Mouse (Mus musculus): ENCODE measurements at regions not wholly inside any gene's neighbourhood (a gene's known extent, or its start where the extent isn't known, plus 50 kb on each side); places are given as distances from the start of the nearest gene placed in this dataset.

DNA sequence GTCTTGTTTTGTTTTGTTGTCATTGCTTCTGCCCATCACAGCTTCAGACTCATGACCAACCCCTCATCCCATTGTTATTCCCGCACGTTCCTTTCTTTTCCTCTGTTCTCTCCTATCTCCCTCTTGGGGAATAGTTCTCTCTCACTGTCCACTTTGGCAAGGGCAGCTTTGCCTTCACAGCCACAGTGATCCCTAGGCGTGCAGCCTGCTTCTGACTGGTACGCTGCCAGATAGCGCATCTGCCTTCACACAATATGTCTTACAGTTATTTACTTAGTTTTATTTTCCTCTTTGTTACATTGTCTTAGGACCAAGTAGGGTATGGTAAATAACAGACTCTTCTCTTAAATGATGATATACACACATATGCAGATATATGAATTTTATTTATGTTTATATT, 122.9 kb downstream of the Sem1 start:
- H3K27me3 ChIP-seq: no peaks in the 10 kb centered on the region
- H3K4me1 ChIP-seq (replicated peaks): peaks cover 6% of the 10 kb centered on the region
- ATAC-seq (ENCODE audit: low FRiP score): no peak
- 73% methylated on average over 5 of the region's 5 CpGs for WGBS
- no peak overlapping the region for H3K27ac ChIP-seq
- no peaks in the 10 kb centered on the region for H3K9me3 ChIP-seq
- H3K4me3 ChIP-seq: no peak overlapping the region
- no peak overlapping the region for H3K9ac ChIP-seq
- no peaks in the 10 kb centered on the region for H3K36me3 ChIP-seq
- H3K4me2 ChIP-seq: no peak overlapping the region

- H3K4me2 ChIP-seq: no peak overlapping the region
- no peak for ATAC-seq (ENCODE audit: low FRiP score)
These were observed 124.1 kb downstream of the Sem1 start for GRCm38 (mm10) chr6:6454396-6454795.

GRCm38 (mm10) chr6:6434855-6435254, 143.6 kb downstream of the Sem1 start:
- no peaks in the 10 kb centered on the region for H3K36me3 ChIP-seq
- H3K27ac ChIP-seq: no peak overlapping the region
- WGBS: 77% methylated on average over 3 of the region's 3 CpGs
- no peak for ATAC-seq (ENCODE audit: low FRiP score)
- no peak overlapping the region for H3K4me3 ChIP-seq
- no peaks in the 10 kb centered on the region for H3K4me1 ChIP-seq (replicated peaks)
- H3K9me3 ChIP-seq: no peaks in the 10 kb centered on the region
- H3K9ac ChIP-seq: no peak overlapping the region
- no peaks in the 10 kb centered on the region for H3K27me3 ChIP-seq
- H3K4me2 ChIP-seq: no peak overlapping the region

More at GRCm38 (mm10) chr6:6454396-6454795, 124.1 kb downstream of the Sem1 start:
- H3K4me3 ChIP-seq: no peak overlapping the region
- H3K4me1 ChIP-seq (replicated peaks): no peaks in the 10 kb centered on the region; the same call in 1 of the 2 replicates
- no peaks in the 10 kb centered on the region for H3K36me3 ChIP-seq
- no peaks in the 10 kb centered on the region for H3K27me3 ChIP-seq
- no peaks in the 10 kb centered on the region for H3K9me3 ChIP-seq
- no peak overlapping the region for H3K9ac ChIP-seq
- WGBS: 36% methylated on average over 2 of the region's 2 CpGs
- H3K27ac ChIP-seq: no peak overlapping the region

DNA sequence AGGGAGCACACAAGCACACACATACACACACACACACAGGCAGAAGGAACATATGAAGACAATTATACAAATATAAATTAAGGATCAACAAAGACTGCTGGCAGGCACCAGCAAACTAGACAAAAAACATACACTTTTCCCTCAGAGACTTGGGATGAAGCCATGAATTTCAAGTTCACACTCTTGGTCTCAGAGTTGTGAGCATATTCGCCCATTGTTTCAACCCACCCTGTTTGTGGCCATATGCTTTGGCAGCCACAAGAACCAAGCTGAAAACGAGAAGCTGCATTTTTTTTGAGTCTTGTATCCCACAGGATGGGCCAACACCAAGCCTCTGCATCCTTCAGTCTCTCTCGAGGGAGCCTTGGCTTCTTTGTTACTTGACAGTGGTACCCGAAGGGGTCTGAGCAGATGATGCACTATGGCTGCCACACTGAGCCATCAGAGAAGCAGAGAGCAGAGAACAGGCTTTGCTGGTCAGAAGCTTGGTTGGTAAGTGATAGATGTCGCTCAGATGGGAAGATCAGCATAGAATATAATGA, 144.1 kb downstream of the Sem1 start:
- no peak for ATAC-seq (ENCODE audit: low FRiP score)
- Histone ChIP-seq H3K9ac (no peak overlapping the region), H3K9me3 (no peaks in the 10 kb centered on the region), H3K4me2 (no peak overlapping the region), H3K4me1 (replicated peaks) (no peaks in the 10 kb centered on the region), H3K27me3 (no peaks in the 10 kb centered on the region), H3K27ac (no peak overlapping the region), H3K36me3 (no peaks in the 10 kb centered on the region), H3K4me3 (no peak overlapping the region)
- 78% methylated on average over 5 of the region's 5 CpGs for WGBS

GRCm38 (mm10) chr6:6433179-6433578, 145.3 kb downstream of the Sem1 start:
- Histone ChIP-seq H3K27ac (no peak overlapping the region), H3K4me3 (no peak overlapping the region), H3K27me3 (no peaks in the 10 kb centered on the region), H3K4me1 (replicated peaks) (no peaks in the 10 kb centered on the region), H3K9ac (no peak overlapping the region), H3K4me2 (no peak overlapping the region), H3K36me3 (no peaks in the 10 kb centered on the region), H3K9me3 (no peaks in the 10 kb centered on the region)
- WGBS: 87% methylated on average over 6 of the region's 6 CpGs
- ATAC-seq (ENCODE audit: low FRiP score): no peak

DNA sequence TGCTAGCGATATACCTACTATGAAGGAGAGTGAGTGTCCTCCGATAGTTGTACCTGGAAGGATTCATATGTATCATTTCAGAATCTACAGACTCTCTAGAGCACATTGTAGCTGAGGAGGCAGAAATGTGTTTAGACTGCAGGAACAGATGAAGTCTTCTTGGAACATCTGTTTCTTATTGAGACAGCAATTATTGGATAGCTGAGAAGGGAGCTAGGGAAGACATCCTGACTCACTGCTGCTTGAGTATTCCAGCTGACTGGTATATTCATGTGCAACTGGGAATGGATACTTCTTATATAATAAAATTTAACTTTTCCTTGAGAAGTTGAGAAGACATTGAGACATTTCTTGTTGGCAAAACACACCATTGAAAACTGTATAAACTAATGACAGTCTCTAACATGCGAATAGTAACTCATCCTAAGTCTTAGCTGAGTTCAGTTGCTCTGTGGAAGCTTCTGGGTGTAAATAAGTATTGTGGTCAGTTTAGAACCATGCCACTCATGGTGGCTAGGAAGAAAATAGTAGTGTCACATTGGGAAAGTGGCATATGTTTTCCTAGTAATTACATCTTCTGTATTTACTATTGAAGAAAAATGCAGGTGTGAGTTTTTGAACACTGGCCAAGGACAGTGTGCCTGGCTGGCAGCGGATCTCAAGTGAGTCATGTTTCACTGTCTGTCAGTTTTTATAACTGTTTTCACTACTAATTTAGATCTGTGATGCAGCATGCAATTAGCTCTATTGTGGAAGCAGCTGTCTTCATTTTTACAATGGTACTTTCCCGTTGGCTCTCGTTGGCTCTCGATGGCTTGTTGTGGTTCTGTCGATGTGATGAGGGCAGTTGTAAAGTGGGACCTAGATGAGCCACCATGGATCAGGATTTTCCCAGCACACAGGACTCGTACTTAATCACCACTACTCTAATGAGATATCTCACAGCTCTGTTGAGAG, 163.5 kb downstream of the Sem1 start:
- Histone ChIP-seq H3K27me3 (no peaks in the 10 kb centered on the region), H3K4me2 (no peak overlapping the region), H3K9me3 (no peaks in the 10 kb centered on the region), H3K36me3 (no peaks in the 10 kb centered on the region), H3K9ac (no peak overlapping the region), H3K27ac (no peak overlapping the region), H3K4me1 (replicated peaks) (no peaks in the 10 kb centered on the region), H3K4me3 (no peak overlapping the region)
- 74% methylated on average over 9 of the region's 9 CpGs for WGBS
- ATAC-seq (ENCODE audit: low FRiP score): no peak

GRCm38 (mm10) chr6:6397997-6398396, 180.5 kb downstream of the Sem1 start:
- WGBS: 68% methylated on average over 3 of the region's 3 CpGs

DNA sequence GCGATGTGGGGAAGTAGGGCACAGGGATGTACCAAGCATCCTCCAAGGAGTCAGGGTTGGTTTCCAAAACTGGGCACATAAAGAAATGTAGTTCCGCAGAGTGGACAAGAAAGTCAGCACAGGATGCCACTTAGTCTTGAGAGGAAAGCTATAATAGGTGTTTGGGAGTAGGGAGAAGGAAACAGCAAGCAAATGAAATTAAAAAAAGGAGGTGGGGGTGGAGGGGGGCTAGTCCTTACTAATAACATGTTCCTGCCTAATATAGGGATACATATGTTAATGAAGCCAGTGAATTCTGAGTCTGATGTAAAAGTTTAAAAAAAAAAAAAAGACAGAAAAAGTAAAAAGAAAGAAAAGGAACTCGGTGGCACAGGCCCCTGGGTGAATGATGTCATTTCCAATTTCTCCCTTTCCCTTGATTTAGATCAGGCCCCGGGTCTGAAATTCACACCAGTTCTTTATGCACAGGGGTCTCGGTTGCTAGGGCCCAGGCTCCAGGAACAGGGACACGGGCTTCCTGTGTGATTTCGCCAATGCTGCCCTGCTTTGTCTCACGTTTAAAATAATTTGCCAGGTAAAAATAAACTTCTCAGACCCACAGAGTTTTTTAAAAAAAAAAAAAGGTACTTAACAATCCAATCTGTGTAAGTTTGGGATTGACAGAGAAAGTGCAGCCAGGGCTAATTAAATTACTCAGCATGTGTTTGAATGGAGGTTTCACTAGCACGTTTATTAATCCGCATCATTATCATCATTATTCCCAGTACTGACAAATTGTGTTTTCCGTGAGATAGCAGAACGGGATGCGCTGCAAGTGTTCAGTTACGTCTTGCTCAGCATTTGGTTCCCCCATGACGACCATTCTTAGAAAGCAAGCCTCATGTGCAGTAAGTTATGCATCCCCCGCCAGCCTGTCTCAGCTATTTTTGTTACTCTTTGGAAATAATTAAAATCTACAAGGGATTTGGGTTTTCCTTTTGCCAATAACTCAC, 172.8 kb upstream of the Slc25a13 start:
- 59% methylated on average over 16 of the region's 16 CpGs for WGBS
- Histone ChIP-seq H3K4me3 (no peak overlapping the region), H3K27me3 (no peaks in the 10 kb centered on the region), H3K9me3 (no peaks in the 10 kb centered on the region), H3K27ac (no peak overlapping the region), H3K9ac (no peak overlapping the region), H3K36me3 (no peaks in the 10 kb centered on the region), H3K4me2 (no peak overlapping the region), H3K4me1 (replicated peaks) (peaks cover 8% of the 10 kb centered on the region)
- ATAC-seq (ENCODE audit: low FRiP score): no peak; the same call in 1 of the 2 replicates

More at GRCm38 (mm10) chr6:6397997-6398396, 180.5 kb downstream of the Sem1 start:
- H3K27ac ChIP-seq: no peak overlapping the region
- no peaks in the 10 kb centered on the region for H3K36me3 ChIP-seq
- H3K4me1 ChIP-seq (replicated peaks): no peaks in the 10 kb centered on the region
- no peak overlapping the region for H3K4me3 ChIP-seq
- H3K27me3 ChIP-seq: no peaks in the 10 kb centered on the region
- no peak for ATAC-seq (ENCODE audit: low FRiP score)
- no peak overlapping the region for H3K4me2 ChIP-seq
- H3K9me3 ChIP-seq: no peaks in the 10 kb centered on the region
- no peak overlapping the region for H3K9ac ChIP-seq

DNA sequence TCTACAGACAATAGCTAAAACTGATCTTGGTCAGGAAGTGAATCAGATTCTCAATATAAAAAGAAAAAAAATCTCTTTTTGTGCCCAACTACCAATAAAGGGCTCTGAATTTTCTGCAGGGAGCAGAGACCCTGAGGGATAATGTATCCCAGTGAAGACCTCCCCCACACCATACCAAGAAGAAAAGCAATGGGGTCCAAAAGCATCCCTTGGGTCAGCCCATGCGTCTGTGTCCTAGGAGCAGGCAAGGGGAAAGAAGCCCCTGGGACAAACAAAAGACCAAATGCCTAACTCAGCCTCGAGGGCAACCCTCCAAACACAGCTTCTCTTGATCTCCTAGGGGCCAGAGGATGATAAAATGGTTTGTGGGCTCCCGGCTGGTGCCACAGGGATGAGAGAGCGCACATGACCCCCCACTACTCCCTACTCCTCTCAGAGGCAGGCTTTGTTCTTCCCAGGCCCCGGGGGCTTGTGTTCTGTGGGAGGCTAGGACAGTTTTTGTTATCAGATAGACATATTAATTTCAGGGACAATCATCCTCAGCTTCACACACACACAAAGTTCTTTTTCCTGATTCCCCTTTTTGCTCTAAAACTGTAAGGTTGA, 172.0 kb upstream of the Slc25a13 start:
- 9% methylated on average over 5 of the region's 5 CpGs for WGBS
- H3K27me3 ChIP-seq: no peaks in the 10 kb centered on the region
- peaks cover 8% of the 10 kb centered on the region for H3K4me1 ChIP-seq (replicated peaks)
- no peak overlapping the region for H3K9ac ChIP-seq
- no peak overlapping the region for H3K27ac ChIP-seq
- ATAC-seq (ENCODE audit: low FRiP score): peak; percentile 63; the same call in 1 of the 2 replicates
- no peaks in the 10 kb centered on the region for H3K36me3 ChIP-seq
- H3K4me2 ChIP-seq: no peak overlapping the region
- H3K4me3 ChIP-seq: no peak overlapping the region
- no peaks in the 10 kb centered on the region for H3K9me3 ChIP-seq

GRCm38 (mm10) chr6:6387571-6387970, 170.6 kb upstream of the Slc25a13 start:
- no peak for ATAC-seq (ENCODE audit: low FRiP score)
- 87% methylated on average over 5 of the region's 5 CpGs for WGBS
- H3K4me1 ChIP-seq (replicated peaks): peaks cover 8% of the 10 kb centered on the region

DNA sequence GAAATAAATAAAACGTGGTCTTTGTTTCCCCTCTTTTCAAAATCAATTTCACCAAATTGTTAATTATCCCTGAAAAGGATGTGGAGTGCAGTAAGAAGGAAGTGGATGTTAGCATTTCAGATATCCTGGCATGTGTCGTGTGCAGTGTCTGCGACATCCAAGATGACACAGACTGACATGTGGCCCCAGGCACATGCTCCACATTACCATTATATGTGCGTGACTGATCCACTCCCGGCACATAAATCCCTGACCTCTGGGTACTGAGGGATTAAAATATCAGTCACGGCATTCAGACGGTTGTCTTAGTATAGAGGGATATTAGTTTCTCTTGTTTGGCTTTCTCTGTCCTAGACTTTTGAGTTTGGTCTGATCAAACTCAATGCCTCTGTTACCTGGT, 168.0 kb upstream of the Slc25a13 start:
- Histone ChIP-seq H3K9me3 (no peaks in the 10 kb centered on the region), H3K27ac (no peak overlapping the region), H3K27me3 (no peaks in the 10 kb centered on the region), H3K4me2 (no peak overlapping the region), H3K4me3 (no peak overlapping the region), H3K36me3 (no peaks in the 10 kb centered on the region), H3K9ac (no peak overlapping the region), H3K4me1 (replicated peaks) (peaks cover 8% of the 10 kb centered on the region)
- WGBS: 65% methylated on average over 7 of the region's 7 CpGs
- no peak for ATAC-seq (ENCODE audit: low FRiP score)

More at GRCm38 (mm10) chr6:6387571-6387970, 170.6 kb upstream of the Slc25a13 start:
- H3K9me3 ChIP-seq: no peaks in the 10 kb centered on the region
- no peaks in the 10 kb centered on the region for H3K36me3 ChIP-seq
- H3K27ac ChIP-seq: no peak overlapping the region
- H3K27me3 ChIP-seq: no peaks in the 10 kb centered on the region
- H3K4me2 ChIP-seq: no peak overlapping the region
- no peak overlapping the region for H3K9ac ChIP-seq
- H3K4me3 ChIP-seq: no peak overlapping the region
